Mouse (Mus musculus) lung, postnatal 25 days (tissue): ENCODE data around the gene Itga1.

ENCODE experiments used
- DNase-seq: peaks from one replicate; pipeline ENCODE4 v3.0.0; 2022; ENCODE audit warnings: low spot score

The Itga1 gene

GRCm38 (mm10) chr13:114987668-114988067, 114.1 kb downstream of the Itga1 start:
- DNase-seq: peak; percentile 49

- DNase-seq: peak; percentile 82
Measured at GRCm38 (mm10) chr13:114987161-114987560, 114.6 kb downstream of the Itga1 start.

GRCm38 (mm10) chr13:114984658-114985057, 117.1 kb downstream of the Itga1 start:
- no peak for DNase-seq

GRCm38 (mm10) chr13:114983116-114983515, 118.6 kb downstream of the Itga1 start:
- DNase-seq: no peak

DNA sequence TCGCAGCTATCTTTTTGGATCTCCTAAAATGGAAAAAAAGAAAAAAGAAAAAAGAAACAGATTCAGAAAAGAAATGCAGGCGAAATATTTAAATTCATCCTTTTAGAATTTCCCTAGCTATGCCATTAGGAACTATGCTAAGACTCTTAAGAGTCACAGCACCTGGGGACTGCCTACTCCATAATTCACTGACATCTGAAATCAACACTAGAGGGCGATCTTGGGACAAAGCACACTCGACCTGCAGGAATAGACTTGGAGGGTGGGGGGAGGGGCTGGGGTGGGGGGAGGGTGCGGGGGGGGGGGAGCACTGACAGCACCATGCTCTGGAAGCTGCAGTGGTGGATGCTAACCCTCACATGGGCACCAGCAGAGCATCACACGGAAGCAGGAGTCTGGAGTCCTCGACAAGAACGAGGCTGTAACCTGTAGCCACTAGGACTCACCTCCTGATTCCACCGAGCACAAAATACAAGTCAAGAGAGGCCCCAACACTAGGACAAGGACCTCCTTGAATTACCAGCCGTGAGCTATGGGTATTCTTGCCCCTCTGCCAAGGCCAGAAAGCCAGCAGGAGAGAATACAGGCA, 120.8 kb downstream of the Itga1 start:
- DNase-seq: peak; percentile 24

GRCm38 (mm10) chr13:114974484-114975042, 127.2 kb downstream of the Itga1 start:
- no peak for DNase-seq

DNA sequence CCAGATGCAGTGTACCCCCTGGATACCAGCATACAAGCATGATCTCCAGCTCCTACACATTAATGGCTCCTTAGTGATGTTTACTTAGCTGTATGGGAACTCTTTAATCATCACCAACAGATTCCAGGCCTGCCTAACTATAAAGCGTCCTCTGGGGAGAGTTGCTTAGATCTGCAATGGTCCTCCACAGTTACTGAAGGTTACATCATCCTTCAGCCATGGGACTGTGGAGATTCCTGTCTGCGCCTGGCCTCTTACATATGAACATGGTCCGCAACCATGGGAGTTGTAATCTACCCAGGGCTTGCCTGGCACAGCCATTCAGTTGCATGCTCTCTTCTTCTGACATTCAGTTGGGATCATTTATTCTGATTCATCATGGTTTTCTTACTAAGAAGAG, 129.9 kb downstream of the Itga1 start:
- DNase-seq: no peak

DNA sequence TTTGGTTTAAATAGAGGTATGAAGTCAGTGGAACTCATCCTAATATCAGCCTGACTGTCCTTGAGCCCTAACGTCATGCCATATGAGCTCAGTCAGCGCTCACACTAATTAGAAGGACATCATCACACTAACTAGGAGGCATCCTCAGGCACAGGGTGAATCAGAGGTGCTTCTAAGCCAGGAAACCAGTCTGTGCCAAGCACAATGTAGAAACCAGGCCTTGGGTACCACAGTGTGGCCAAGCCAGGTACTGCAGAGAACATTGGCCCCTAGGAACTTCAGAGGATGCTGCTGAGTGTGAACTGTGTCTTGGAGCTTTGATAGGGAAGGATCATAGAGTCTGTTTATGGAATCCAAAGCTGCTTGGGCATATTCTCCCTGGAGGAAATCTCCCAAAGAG, 137.5 kb downstream of the Itga1 start:
- peak; percentile 81 for DNase-seq

DNA sequence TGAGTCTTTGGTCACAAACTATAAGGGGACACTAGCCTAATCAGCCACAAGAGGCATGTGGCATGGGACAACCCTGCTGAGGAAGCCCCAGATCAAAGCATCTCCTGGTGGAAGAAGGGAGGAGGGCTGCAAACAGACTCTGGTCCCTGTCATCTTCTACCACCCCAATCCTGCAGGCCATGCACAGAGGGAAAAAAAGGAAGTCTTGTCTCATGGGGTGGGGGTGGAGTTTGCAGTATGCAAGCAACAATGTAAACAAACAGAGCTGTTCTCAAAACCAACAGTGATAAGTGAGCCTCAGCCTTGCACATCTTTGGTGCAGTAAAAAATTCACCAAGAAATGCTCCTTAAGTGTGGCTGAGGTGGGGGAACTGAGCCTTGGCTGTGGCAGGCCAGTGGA, 147.2 kb downstream of the Itga1 start:
- DNase-seq: no peak

DNA sequence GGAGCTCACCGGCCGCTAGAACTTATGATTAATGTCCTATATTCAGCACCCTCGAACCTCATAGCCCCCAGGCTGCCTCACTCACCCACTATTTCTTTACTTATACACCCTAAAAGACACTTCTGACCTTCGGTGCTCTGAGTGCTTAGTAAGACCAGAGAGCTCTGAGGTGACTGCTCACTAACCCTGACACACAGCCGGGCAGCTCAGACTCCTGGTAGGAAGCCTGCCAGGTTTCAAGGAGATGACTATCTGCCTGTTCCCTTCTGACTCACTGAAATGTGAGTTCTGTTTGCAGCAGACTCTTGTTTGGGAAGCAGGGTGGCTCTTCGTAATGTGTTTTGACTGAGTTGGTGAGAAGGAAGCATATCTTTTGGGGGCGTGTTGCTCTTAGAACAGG, 168.2 kb downstream of the Itga1 start:
- no peak for DNase-seq

- DNase-seq: peak; percentile 65
Measured at GRCm38 (mm10) chr13:114931775-114932294, 169.9 kb downstream of the Itga1 start, which contains the start of gene Itga2. Itga2 (minus strand) TSS chr13:114932100.

DNA sequence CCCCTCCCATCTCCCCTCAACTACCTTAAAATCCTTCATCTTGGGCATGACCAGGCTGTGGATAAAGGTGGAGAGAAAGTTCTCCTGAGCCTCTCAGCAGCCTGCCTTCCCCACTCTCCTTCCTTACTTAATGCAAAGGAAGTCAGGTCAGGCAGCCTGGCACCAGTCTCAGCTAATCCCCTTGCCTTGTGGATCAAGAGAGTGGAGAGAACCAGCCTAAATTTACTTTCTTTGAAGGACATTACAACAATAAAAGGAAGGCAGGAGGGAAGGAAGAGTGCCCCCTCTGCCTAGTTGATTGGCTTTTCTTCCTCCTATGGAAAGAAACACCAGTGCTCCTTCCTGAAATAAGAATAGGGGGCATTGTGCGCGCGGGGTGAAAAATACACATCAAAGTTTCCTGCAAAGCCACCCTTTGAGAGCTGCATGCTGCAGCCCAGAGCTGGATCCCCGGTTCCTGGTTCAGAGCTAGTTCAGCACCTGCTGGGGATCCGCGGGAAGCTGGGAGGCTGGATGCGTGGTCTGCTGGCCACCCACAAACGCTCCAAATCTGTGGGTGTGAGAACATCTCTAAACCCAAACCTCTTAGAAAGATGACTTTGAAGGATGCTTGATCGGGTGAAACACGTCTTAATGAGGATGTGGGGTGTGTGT, 170.6 kb downstream of the Itga1 start:
- no peak for DNase-seq

DNA sequence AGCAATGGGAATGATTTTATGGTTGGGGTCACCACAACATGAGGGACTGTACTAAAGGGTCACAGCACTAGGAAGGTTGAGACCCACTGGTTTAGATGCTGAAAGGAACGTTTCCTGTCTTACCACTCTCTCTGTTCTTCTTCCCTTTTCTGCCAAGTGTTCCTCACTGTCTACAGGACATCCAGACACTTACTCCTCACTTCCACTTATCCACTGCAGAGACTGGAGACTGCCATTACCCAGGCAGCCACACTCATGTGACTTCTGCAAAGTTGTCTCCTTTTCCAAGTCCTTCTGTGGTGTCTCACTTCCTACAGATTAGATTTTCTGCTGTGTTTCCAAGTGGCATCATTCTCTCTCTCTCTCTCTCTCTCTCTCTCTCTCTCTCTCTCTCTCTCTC, 177.0 kb downstream of the Itga1 start:
- no peak for DNase-seq

DNA sequence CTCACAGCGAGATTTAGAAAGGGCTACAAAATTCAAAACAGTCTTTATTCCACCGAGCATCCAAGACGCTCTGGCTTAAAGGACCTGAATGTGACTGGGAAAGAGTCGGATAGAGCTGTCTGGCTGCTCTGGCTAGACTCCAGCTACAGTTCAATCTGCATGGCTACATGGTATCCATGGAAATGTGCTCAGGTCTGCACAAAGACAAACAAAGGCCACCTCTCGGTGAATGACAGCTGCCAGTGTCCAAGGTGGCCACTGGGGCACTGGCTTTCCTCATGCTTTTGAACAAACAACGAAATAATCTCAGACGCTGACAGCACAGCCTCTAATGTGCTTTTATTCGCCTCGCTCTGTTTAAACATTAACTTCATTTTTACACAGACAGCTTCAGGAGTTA, 178.4 kb downstream of the Itga1 start:
- DNase-seq: no peak

DNA sequence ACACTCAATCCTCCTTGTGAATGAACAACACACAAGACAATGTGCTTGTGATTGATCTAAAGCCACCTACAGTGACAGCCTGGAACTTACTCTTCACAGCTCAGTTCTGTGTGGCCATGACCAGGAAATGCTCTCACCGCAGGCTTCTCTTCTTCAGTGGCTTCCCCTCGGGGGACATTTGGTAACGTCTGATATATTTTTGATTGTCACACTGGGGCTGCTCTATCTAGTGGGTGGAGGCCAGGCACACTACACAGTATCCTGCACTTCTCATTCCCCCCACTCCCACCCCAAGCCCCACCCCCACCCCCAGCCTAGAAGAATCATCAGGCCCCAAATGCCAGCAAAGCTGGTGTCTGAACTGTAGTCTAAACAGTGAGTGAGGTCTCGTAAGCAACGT, 186.0 kb downstream of the Itga1 start:
- DNase-seq: no peak

- no peak for DNase-seq
Measured at GRCm38 (mm10) chr13:114914963-114915362, 186.8 kb downstream of the Itga1 start.

DNA sequence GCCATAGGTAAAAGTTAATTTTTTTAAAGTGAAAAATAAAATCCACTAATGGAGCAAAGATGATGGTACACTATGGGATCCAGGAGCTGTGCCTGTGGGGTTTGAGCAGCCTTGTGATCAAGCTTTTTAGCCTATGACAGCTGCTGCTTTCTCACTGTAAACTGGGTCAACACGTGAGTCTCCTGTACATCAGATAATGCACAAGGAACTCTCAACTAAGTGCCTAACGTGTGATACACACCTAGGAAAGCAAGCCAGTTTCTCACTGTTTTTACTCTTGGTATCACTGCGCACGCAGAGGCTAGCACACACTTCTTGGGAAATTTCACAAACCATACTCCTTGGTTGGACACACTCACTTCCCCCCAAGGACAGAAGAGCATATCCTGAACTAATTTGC, 187.2 kb downstream of the Itga1 start:
- no peak for DNase-seq

GRCm38 (mm10) chr13:114910629-114911028, 191.1 kb downstream of the Itga1 start:
- no peak for DNase-seq

DNA sequence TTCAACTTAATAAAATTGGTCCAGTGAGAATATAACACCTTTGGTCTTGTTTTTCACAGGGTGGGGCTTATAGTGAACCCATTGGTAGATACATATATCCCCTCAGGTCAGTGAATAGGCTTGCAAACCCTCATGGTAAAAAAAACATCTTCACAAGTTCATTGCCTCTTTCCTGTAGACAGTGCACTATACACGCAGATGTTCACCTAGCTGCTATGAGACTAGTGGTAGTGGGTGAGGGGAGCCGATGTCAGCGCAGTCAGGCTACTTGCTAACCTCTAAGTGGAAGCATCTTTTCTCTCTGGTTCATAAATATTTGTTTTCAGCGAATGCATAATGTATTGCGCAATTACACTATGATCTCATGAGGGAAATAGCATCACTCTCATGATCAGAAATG, 192.2 kb downstream of the Itga1 start:
- no peak for DNase-seq

GRCm38 (mm10) chr13:114907876-114908275, 193.9 kb downstream of the Itga1 start:
- no peak for DNase-seq
